Mouse (Mus musculus) limb, embryonic 14.5 days (tissue): Measurements from ENCODE around the gene Sgsm1. TPM values are rescaled to one million over a fixed set of nuclear protein-coding genes. Genes with fewer than 3 reads are reported as not detected.

Experiments
- ATAC-seq: fragments of 200-750 bp; cut with Nextera tagmentation; 2 replicates; pipeline ENCODE4 v1.8.0; 2017; ENCODE audit warnings: low read depth, moderate number of reproducible peaks, moderate TSS enrichment; ENCODE audit not compliant: low FRiP score
- DNase-seq: peaks from one replicate; pipeline ENCODE4 v3.0.0-alpha.2; 2015; ENCODE audit warnings: low spot score
- H3K27ac ChIP-seq: fragments of 300-500 bp; sonication (generic); replicated peaks from 2 replicates; pipeline ENCODE4 v1.5.1; 2014; ENCODE audit warnings: low read depth, mild to moderate bottlenecking, low read length, moderate library complexity, mixed read lengths
- H3K27me3 ChIP-seq: fragments of 300-500 bp; sonication (generic); 2 replicates; pipeline ENCODE4 v1.6.1; 2014; ENCODE audit warnings: low read length, mixed read lengths; ENCODE audit not compliant: control insufficient read depth, insufficient read depth
- H3K36me3 ChIP-seq: fragments of 300-500 bp; sonication (generic); 2 replicates; pipeline ENCODE4 v1.6.1; 2014; ENCODE audit warnings: mild to moderate bottlenecking, low read length, moderate library complexity, mixed read lengths; ENCODE audit not compliant: control insufficient read depth, insufficient read depth
- H3K4me1 ChIP-seq: fragments of 300-500 bp; sonication (generic); 2 replicates; pipeline ENCODE4 v1.6.1; 2014; ENCODE audit warnings: antibody characterized with exemption, low read length, mixed read lengths; ENCODE audit not compliant: control insufficient read depth, insufficient read depth
- H3K4me2 ChIP-seq: fragments of 300-500 bp; sonication (generic); replicated peaks from 2 replicates; pipeline ENCODE4 v1.6.1; 2014; ENCODE audit warnings: low read depth, mild to moderate bottlenecking, low read length, moderate library complexity; ENCODE audit not compliant: severe bottlenecking
- H3K4me3 ChIP-seq: fragments of 300-500 bp; sonication (generic); replicated peaks from 2 replicates; pipeline ENCODE4 v1.5.1; 2014; ENCODE audit warnings: low read length
- H3K9ac ChIP-seq: fragments of 300-500 bp; sonication (generic); 2 replicates; pipeline ENCODE4 v1.6.1; 2014; ENCODE audit warnings: mild to moderate bottlenecking, low read depth, low read length, moderate library complexity; ENCODE audit not compliant: severe bottlenecking
- H3K9me3 ChIP-seq: fragments of 300-500 bp; sonication (generic); 2 replicates; pipeline ENCODE4 v1.6.1; 2016; ENCODE audit warnings: low read length; ENCODE audit not compliant: control insufficient read depth
- POLR2A ChIP-seq: fragments of 200-500 bp; IDR thresholded peaks from 2 replicates; pipeline ENCODE4 v1.8.0; 2012; ENCODE audit warnings: inconsistent platforms, mild to moderate bottlenecking, moderate library complexity, borderline replicate concordance; ENCODE audit not compliant: insufficient read depth, insufficient read length; ENCODE audit errors: extremely low read depth
- WGBS: fragments of 180-500 bp; shearing (Covaris S2); extraction: QIAGEN DNeasy Blood & Tissue Kit; methylation state at CpG from one replicate; pipeline ENCODE4 v1.1.7; 2014; 5-methylcytosine and 5-hydroxymethylcytosine counted together
- polyA plus RNA-seq, 2 experiments: library from polyadenylated mRNA; depleted of rRNA in 1 of 2; stranded (reverse) in 1 of 2; unstranded in 1 of 2; fragments of >200 nt; fragmentation: Nextera tagmentation in 1 of 2; extraction: Ambion mirVana in 1 of 2; gene quantifications; 2 replicates each; pipeline versions ENCODE4 v1.2.1 to v1.2.3; 2012 to 2014

Sgsm1 gene
- polyA plus RNA-seq, 2 experiments, result 1.2 to 3.3 TPM

DNA sequence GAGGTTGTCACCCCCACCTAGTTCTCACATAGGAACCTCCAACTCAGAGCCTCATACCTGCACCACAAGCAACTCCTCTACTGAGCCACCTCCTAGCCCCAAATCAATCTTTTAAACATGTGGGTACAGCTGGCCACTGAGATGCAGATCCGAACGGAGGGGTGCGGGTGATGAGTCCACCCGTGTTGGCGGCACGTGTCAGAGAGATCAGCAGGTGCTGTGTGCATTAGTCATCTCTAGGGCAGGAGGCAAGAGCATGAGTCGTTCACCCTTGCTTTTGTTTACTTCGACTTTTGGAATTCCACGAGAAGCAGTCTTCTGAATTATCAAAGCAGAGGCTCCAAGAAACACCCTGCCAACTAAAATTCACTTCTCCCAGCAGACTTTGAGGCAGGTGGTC, 106.4 kb downstream of the Sgsm1 start:
- ATAC-seq, result no peak
- WGBS, result 88% methylated on average over 9 of the region's 9 CpGs

DNA sequence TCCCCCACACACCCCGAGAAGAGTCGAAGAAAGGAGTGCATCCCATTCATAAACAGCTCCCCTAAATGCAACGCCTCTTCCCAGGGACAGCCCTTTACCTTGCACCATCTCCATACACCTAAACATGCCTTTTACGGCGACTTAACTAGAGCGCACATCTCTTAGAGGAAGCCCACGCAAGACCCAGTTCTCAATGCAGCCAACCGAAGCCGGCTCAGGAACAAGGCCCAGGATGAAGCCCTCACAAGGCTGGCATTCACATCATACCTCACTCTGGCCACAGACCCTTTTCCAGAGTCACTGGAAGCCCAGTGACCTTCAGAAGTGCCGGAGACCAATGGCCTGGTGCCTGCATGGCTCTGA, 110.8 kb downstream of the Sgsm1 start:
- H3K36me3 ChIP-seq, result no peaks in the 10 kb centered on the region
- TF ChIP-seq POLR2A, result no peak
- H3K4me3 ChIP-seq, result no peak overlapping the region
- H3K4me1 ChIP-seq, result peaks cover 3% of the 10 kb centered on the region; the same call in 1 of the 2 replicates
- H3K9me3 ChIP-seq, result no peaks in the 10 kb centered on the region
- DNase-seq (no peak), ATAC-seq (no peak)
- no peak overlapping the region for H3K9ac ChIP-seq
- WGBS, result 83% methylated on average over 10 of the region's 10 CpGs
- H3K27ac ChIP-seq, result no peak overlapping the region
- H3K4me2 ChIP-seq, result no peak overlapping the region
- H3K27me3 ChIP-seq, result no peaks in the 10 kb centered on the region

More for the DNA sequence above, 106.4 kb downstream of the Sgsm1 start:
- DNase-seq, result no peak
- peaks cover 7% of the 10 kb centered on the region for H3K4me1 ChIP-seq
- no peak overlapping the region for H3K4me3 ChIP-seq
- H3K27ac ChIP-seq, result no peak overlapping the region
- H3K4me2 ChIP-seq, result no peak overlapping the region
- H3K36me3 ChIP-seq, result no peaks in the 10 kb centered on the region
- no peaks in the 10 kb centered on the region for H3K27me3 ChIP-seq
- no peak for TF ChIP-seq POLR2A
- no peaks in the 10 kb centered on the region for H3K9me3 ChIP-seq
- H3K9ac ChIP-seq, result no peak overlapping the region

- H3K9ac ChIP-seq, result no peak overlapping the region
- no peak for TF ChIP-seq POLR2A
- no peaks in the 10 kb centered on the region for H3K36me3 ChIP-seq
- no peaks in the 10 kb centered on the region for H3K27me3 ChIP-seq
- DNase-seq (no peak), ATAC-seq (no peak)
- H3K27ac ChIP-seq, result no peak overlapping the region
- H3K4me2 ChIP-seq, result no peak overlapping the region
- H3K4me1 ChIP-seq, result peaks cover 3% of the 10 kb centered on the region; the same call in 1 of the 2 replicates
- WGBS, result 60% methylated on average over 8 of the region's 8 CpGs
- no peaks in the 10 kb centered on the region for H3K9me3 ChIP-seq
- H3K4me3 ChIP-seq, result no peak overlapping the region
Observed at GRCm38 (mm10) chr5:113199126-113199771, 111.3 kb downstream of the Sgsm1 start.

DNA sequence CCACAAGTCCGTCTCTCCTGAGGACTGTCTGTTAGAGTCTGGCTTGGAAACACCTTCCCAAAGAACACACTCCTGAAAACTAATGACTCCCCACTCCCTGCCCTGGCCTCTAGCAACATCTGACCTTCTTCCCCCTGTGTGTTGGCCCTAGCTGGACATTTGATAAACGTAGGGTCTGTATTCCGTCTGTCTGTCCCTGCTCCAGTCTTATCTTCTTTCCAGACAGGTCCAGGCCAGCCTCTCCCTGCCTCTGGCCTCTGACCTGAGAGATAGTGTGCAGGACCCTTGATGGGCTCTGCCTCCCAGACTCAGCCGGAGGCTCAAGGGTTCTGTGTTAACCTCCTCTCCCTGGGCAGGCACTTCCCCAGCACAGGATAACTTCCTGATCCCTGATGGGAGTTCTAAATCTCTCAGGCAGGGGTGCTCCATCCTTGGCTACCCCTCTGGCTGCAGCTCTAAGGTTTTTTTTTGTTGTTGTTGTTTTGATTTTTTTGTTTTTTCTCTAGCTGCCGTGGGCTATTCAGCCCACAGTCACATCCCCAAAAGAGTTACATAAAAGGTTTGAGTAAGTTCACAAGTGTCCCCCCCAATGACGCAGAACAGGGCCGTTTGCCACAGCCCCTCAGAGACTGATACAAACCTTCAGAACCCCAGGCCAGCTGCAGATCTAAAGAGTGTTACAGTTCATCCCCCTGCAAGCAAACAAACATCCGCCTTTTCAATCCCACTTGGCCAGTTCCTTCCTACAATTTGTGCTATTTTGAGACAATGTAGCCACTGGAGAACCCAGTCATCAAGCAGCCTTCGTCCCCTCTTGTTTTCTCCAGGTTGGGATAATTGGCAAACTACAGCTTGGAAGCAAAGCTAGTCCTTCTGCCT, 113.4 kb downstream of the Sgsm1 start:
- no peak overlapping the region for H3K27ac ChIP-seq
- H3K4me1 ChIP-seq, result peaks cover 3% of the 10 kb centered on the region; the same call in 1 of the 2 replicates
- WGBS, result 35% methylated on average over 9 of the region's 9 CpGs
- H3K9ac ChIP-seq, result no peak overlapping the region
- ATAC-seq (no peak), DNase-seq (no peak)
- no peak overlapping the region for H3K4me3 ChIP-seq
- no peaks in the 10 kb centered on the region for H3K27me3 ChIP-seq
- no peak overlapping the region for H3K4me2 ChIP-seq
- no peaks in the 10 kb centered on the region for H3K36me3 ChIP-seq
- no peaks in the 10 kb centered on the region for H3K9me3 ChIP-seq
- no peak for TF ChIP-seq POLR2A

- Histone ChIP-seq H3K9ac (no peak overlapping the region), H3K4me3 (no peak overlapping the region), H3K27ac (no peak overlapping the region), H3K4me2 (no peak overlapping the region), H3K36me3 (no peaks in the 10 kb centered on the region), H3K4me1 (peaks cover 3% of the 10 kb centered on the region; the same call in 1 of the 2 replicates), H3K27me3 (no peaks in the 10 kb centered on the region), H3K9me3 (no peaks in the 10 kb centered on the region)
- DNase-seq (no peak), ATAC-seq (no peak)
- TF ChIP-seq POLR2A, result no peak
- WGBS, result 90% methylated on average over 6 of the region's 6 CpGs
Observed at GRCm38 (mm10) chr5:113195907-113196306, 114.7 kb downstream of the Sgsm1 start.
